Mouse (Mus musculus) midbrain, embryonic 14.5 days (tissue): Measurements from ENCODE around the gene Zc3h7a. TPM values are rescaled to one million over a fixed set of nuclear protein-coding genes. Genes with fewer than 3 reads are reported as not detected.

Source experiments
- ATAC-seq: fragments of 200-750 bp; cut with Nextera tagmentation; 2 replicates; pipeline ENCODE4 v1.8.0; 2017; ENCODE audit warnings: moderate number of reproducible peaks, moderate library complexity; ENCODE audit not compliant: low FRiP score, low TSS enrichment
- DNase-seq: peaks from one replicate; pipeline ENCODE4 v3.0.0-alpha.2; 2015
- H3K27ac ChIP-seq: fragments of 300-500 bp; sonication (generic); replicated peaks from 2 replicates; pipeline ENCODE4 v1.5.1; 2014; ENCODE audit warnings: mild to moderate bottlenecking, low read depth, low read length, moderate library complexity
- H3K27me3 ChIP-seq: fragments of 300-500 bp; sonication (generic); 2 replicates; pipeline ENCODE4 v1.6.1; 2014; ENCODE audit warnings: low read length, control low read depth, mixed read lengths; ENCODE audit not compliant: control insufficient read depth, insufficient read depth
- H3K36me3 ChIP-seq: fragments of 300-500 bp; sonication (generic); 2 replicates; pipeline ENCODE4 v1.6.1; 2014; ENCODE audit warnings: low read length, control low read depth; ENCODE audit not compliant: control insufficient read depth, insufficient read depth
- H3K4me1 ChIP-seq: fragments of 300-500 bp; sonication (generic); 2 replicates; pipeline ENCODE4 v1.6.1; 2014; ENCODE audit warnings: mild to moderate bottlenecking, antibody characterized with exemption, low read length, control low read depth; ENCODE audit not compliant: control insufficient read depth, insufficient read depth
- H3K4me2 ChIP-seq: fragments of 300-500 bp; sonication (generic); 2 replicates; pipeline ENCODE4 v1.6.1; 2014; ENCODE audit warnings: mild to moderate bottlenecking, low read length, moderate library complexity
- H3K4me3 ChIP-seq: fragments of 300-500 bp; sonication (generic); replicated peaks from 2 replicates; pipeline ENCODE4 v1.5.1; 2014; ENCODE audit warnings: low read depth, low read length
- H3K9ac ChIP-seq: fragments of 300-500 bp; sonication (generic); replicated peaks from 2 replicates; pipeline ENCODE4 v1.6.1; 2014; ENCODE audit warnings: mild to moderate bottlenecking, low read length, moderate library complexity
- H3K9me3 ChIP-seq: fragments of 300-500 bp; sonication (generic); 2 replicates; pipeline ENCODE4 v1.6.1; 2016; ENCODE audit warnings: low read length, control low read depth, mixed read lengths; ENCODE audit not compliant: control insufficient read depth
- WGBS: fragments of 180-500 bp; shearing (Covaris S2); extraction: QIAGEN DNeasy Blood & Tissue Kit; methylation state at CpG from one replicate; pipeline ENCODE4 v1.1.7; 2014; 5-methylcytosine and 5-hydroxymethylcytosine counted together
- microRNA-seq: library from miRNA; unstranded; fragments of <30 nt; microRNA quantifications from one replicate; pipeline ENCODE4, GENCODE M21; 2016
- polyA plus RNA-seq: library from polyadenylated mRNA; unstranded; fragments of >200 nt; fragmentation: Nextera tagmentation; extraction: Ambion mirVana; gene quantifications from 2 replicates; pipeline ENCODE4 v1.2.1, GENCODE M21; 2014

Gene Zc3h7a
- polyA plus RNA-seq, 1 experiment from 2014 or later = 80.2 TPM

GRCm38 (mm10) chr16:11090836-11091570, 85.2 kb downstream of the Zc3h7a start:
- H3K4me2 ChIP-seq = no peak overlapping the region
- ATAC-seq (no peak), DNase-seq (no peak)
- H3K27ac ChIP-seq = no peak overlapping the region
- H3K9ac ChIP-seq = no peak overlapping the region
- no peaks in the 10 kb centered on the region for H3K4me1 ChIP-seq
- H3K9me3 ChIP-seq = no peaks in the 10 kb centered on the region
- no peak overlapping the region for H3K4me3 ChIP-seq
- H3K27me3 ChIP-seq = no peaks in the 10 kb centered on the region
- H3K36me3 ChIP-seq = peaks cover 51% of the 10 kb centered on the region
- 85% methylated on average over 10 of the region's 10 CpGs for WGBS

GRCm38 (mm10) chr16:11086856-11087588, 89.2 kb downstream of the Zc3h7a start:
- DNase-seq = peak; percentile 46
- Histone ChIP-seq H3K27ac (no peak overlapping the region), H3K9me3 (no peaks in the 10 kb centered on the region), H3K4me3 (no peak overlapping the region), H3K27me3 (no peaks in the 10 kb centered on the region), H3K4me2 (no peak overlapping the region), H3K4me1 (no peaks in the 10 kb centered on the region), H3K36me3 (peaks cover 77% of the 10 kb centered on the region), H3K9ac (no peak overlapping the region)
- ATAC-seq = no peak
- 64% methylated on average over 5 of the region's 5 CpGs for WGBS

Small RNAs within 50 kb of the gene (microRNA-seq; reads per million reads assigned to microRNA genes)
- gene Gm23935 = 36.7 reads per million, percentile 46 among the genes with 10 or more reads in this experiment

Other genes with a start within 250 kb of the Zc3h7a start
- gene Snn, start 115.4 kb downstream of the Zc3h7a start, polyA plus RNA-seq = 129 and 169 TPM in 2 replicates
- gene Litaf, start 110.2 kb downstream of the Zc3h7a start, polyA plus RNA-seq = 20.7 and 32.0 TPM in 2 replicates
- gene Txndc11, start 41.7 kb downstream of the Zc3h7a start, polyA plus RNA-seq = 28.7 and 34.6 TPM in 2 replicates
- 139 and 167 TPM in 2 replicates for gene Rsl1d1, start 26.9 kb upstream of the Zc3h7a start, polyA plus RNA-seq
- gene Gspt1, start 77.9 kb upstream of the Zc3h7a start, polyA plus RNA-seq = 56.3 and 61.3 TPM in 2 replicates
- gene Tnfrsf17, start 137.4 kb upstream of the Zc3h7a start, polyA plus RNA-seq = not detected in 2 replicates
- gene Snx29, start 146.5 kb upstream of the Zc3h7a start, polyA plus RNA-seq = 12.2 and 16.1 TPM in 2 replicates